Mouse (Mus musculus) testis, adult 2 months (tissue): Measurements from ENCODE around the gene Slc1a7. TPM values are rescaled to one million over a fixed set of nuclear protein-coding genes. Genes with fewer than 3 reads are reported as not detected.

Source experiments
- H3K27ac ChIP-seq: fragments of 200-500 bp; 2 replicates; pipeline ENCODE4 v1.5.1; 2012; ENCODE audit warnings: low read depth, low read length; ENCODE audit not compliant: control insufficient read depth, insufficient read depth
- H3K27me3 ChIP-seq: fragments of 200-500 bp; 2 replicates; pipeline ENCODE4 v1.6.1; 2012; ENCODE audit warnings: mild to moderate bottlenecking, low read length, moderate library complexity; ENCODE audit not compliant: control insufficient read depth, insufficient read depth
- H3K36me3 ChIP-seq: fragments of 200-500 bp; 2 replicates; pipeline ENCODE4 v1.6.1; 2012; ENCODE audit warnings: mild to moderate bottlenecking, low read length; ENCODE audit not compliant: control insufficient read depth, insufficient read depth
- H3K4me1 ChIP-seq: fragments of 200-500 bp; 2 replicates; pipeline ENCODE4 v1.6.1; 2012; ENCODE audit warnings: low read length; ENCODE audit not compliant: control insufficient read depth, insufficient read depth
- H3K4me3 ChIP-seq: fragments of 200-500 bp; 2 replicates; pipeline ENCODE4 v1.5.1; 2012; ENCODE audit warnings: low read depth, mild to moderate bottlenecking, low read length, moderate library complexity, mixed read lengths; ENCODE audit not compliant: control insufficient read depth
- CTCF ChIP-seq: fragments of 200-500 bp; IDR thresholded peaks from 2 replicates; pipeline ENCODE4 v1.5.1; 2012; ENCODE audit warnings: low read depth, mild to moderate bottlenecking, inconsistent platforms, low read length, moderate library complexity; ENCODE audit not compliant: control insufficient read depth, insufficient read depth, insufficient replicate concordance
- POLR2A ChIP-seq: fragments of 200-500 bp; IDR thresholded peaks from 2 replicates; pipeline ENCODE4 v1.6.1; 2012; ENCODE audit warnings: low read depth, mild to moderate bottlenecking, inconsistent platforms, low read length, moderate library complexity; ENCODE audit not compliant: control insufficient read depth
- polyA plus RNA-seq: library from polyadenylated mRNA; depleted of rRNA; stranded (reverse); fragments of >200 nt; gene quantifications from 2 replicates; pipeline ENCODE4 v1.2.3, GENCODE M21; 2012

Gene Slc1a7
- polyA plus RNA-seq, 1 experiment, result 2.2 TPM

DNA sequence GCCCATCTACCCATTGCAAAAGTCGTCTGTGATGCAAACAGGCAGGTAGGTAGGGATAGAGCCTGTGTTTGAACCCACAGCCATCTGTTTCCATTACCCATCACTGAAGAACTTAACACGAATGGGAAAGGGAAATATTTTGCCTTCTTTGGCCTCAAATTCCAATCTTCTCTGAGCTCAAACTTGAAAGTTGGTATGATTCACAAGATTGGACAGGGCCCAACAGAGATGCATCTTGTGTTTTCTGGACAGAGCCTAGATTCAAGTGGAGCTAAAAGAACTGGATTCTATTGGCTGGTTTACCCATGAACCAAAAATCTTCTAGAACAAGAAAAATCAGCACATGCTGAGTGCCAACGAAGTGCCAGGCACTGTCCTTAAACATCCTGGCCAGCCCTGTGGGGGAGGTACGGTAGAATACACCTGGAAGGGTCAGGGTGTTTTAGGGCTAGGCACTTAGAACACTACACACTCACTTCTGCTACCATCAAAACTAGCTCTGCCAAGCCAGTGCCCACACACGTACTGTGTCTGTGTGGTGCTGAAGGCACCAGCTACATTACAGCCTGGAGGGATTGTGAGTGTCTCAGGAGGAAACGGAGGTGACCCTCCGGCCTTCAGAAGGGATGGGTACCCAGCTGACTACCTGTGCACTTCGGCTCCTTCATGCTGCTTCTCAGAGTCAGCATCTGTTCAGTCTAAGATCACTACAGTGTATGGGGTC is 65.1 kb downstream of the Slc1a7 start:
- H3K27me3 ChIP-seq, result no peaks in the 10 kb centered on the region; the same call in 1 of the 2 replicates
- peaks cover 9% of the 10 kb centered on the region for H3K4me1 ChIP-seq
- no peak overlapping the region for H3K27ac ChIP-seq
- no peak overlapping the region for H3K4me3 ChIP-seq
- TF ChIP-seq POLR2A (no peak), CTCF (no peak)
- H3K36me3 ChIP-seq, result no peaks in the 10 kb centered on the region

DNA sequence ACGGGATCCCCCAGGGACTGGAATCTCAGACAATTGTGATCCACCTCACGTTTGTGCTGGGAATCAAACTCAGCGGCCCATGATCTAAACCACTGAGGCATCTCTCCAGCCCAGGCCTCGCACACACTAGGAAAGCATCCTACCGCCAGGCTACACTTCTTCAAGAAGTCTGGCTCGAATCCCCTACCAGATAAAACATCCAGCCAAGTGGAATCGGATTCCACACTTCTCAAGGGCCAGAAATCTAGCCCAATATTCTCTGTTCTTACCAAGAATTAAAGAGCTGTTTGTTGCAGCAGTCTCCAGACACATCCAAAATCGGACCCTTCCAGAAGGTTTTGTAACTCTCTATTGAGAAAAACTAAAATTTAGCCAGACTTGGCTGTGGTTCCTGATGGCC is 68.9 kb downstream of the Slc1a7 start:
- no peak for TF ChIP-seq POLR2A
- TF ChIP-seq CTCF, result no peak
- Histone ChIP-seq H3K4me1 (no peaks in the 10 kb centered on the region), H3K27ac (no peak overlapping the region), H3K4me3 (no peak overlapping the region), H3K27me3 (no peaks in the 10 kb centered on the region), H3K36me3 (no peaks in the 10 kb centered on the region)

DNA sequence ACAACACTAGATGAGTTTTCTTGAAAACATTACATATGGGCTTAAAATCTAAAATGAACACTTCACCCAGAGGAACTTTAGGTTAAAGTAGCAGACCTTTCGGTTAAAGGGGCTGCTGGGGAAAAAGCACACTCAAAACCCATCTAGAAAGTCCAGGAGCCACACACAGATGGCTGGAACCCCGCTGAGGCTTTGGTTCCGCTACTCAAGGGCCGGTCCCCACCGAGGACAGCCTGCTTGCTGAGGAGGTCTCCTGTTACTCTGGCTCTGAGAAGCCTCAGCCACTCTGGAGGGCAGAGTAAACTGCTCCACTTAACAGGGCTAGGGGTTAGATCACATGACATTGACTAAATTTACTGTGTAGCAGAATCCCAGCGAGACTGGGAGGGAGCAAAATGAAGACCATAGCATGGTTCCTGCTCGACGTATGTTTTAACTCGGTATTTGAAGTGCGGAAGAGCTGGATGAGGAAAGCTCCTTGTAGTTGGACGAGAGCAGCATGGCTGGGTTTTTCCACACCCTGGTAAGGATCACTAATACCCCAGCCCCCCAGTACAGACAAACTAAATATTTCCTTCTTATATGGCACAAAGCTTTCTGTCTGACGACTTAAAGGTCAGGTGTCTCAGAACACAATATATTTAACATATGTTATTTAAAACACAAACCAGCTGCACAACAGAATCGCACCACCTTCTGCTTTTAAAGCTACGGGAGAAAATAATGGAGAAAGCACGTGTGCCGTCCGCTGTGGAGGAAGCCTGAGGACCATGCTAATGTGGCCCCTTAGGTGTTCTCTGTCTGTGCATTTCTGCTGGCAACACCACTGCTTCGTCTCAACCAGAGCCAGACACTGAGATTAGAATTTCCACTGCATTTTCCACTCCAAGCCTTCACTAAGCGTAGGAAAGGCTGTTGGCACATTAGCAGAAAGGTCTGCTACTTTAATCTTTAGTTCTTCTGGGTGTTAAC is 77.3 kb downstream of the Slc1a7 start:
- H3K27me3 ChIP-seq, result no peaks in the 10 kb centered on the region
- no peaks in the 10 kb centered on the region for H3K36me3 ChIP-seq
- no peak overlapping the region for H3K4me3 ChIP-seq
- TF ChIP-seq POLR2A, result no peak
- H3K27ac ChIP-seq, result no peak overlapping the region
- no peaks in the 10 kb centered on the region for H3K4me1 ChIP-seq

DNA sequence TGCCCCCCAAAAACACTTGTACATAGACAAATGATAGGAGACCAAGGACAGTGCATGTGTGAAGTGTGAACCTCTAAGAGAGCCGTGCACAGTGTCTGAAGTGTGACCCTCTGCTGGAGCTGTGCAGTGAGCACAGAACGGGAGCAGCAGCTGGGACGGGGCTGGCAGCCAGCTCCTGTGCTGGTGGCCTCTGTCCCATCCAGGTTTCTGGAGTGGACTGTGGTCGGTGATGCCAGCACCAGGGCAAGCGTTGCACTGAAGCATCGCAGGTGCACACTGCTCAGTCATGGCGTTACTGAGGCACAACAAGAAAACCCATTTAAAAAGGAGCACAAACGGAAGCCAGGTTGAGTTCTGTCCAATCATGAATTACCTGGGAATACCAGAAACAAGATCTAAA is 78.0 kb downstream of the Slc1a7 start:
- no peak for TF ChIP-seq POLR2A
- TF ChIP-seq CTCF, result no peak
- H3K36me3 ChIP-seq, result no peaks in the 10 kb centered on the region

DNA sequence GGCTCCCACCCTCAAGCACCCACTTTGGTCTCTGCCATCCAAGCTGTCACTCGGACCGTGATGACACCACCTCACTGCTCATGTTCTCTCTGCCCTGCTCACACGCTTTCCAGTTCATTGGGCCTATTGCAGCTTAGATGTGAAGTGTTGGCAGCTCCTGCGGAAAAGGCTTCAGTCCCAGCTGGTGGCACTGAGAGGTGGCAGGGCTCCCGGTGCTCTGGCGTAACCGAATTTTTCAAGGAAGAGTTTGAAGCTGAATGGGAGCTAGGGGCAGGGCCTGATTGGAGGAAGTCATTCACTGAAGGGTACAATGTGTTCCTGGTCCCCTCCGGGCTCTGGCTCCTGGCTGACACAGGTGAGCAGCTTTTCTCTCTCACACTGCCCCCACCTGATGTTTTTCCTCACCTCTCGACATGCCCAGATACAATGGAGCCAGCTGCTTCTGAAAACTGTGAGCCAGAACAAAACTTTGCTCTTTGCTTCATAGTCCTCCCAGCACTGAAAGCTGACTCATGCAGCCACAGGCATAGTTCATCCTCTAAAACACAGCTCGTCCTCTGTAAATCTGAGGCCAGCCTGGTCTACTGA is 83.6 kb downstream of the Slc1a7 start:
- no peaks in the 10 kb centered on the region for H3K27me3 ChIP-seq
- H3K4me3 ChIP-seq, result peak overlapping the region; percentile 15; the same call in 1 of the 2 replicates
- TF ChIP-seq POLR2A (no peak), CTCF (no peak)
- H3K4me1 ChIP-seq, result no peaks in the 10 kb centered on the region
- no peaks in the 10 kb centered on the region for H3K36me3 ChIP-seq
- no peak overlapping the region for H3K27ac ChIP-seq

More for the DNA sequence above, 78.0 kb downstream of the Slc1a7 start:
- Histone ChIP-seq H3K27ac (no peak overlapping the region), H3K27me3 (no peaks in the 10 kb centered on the region), H3K4me1 (no peaks in the 10 kb centered on the region), H3K4me3 (no peak overlapping the region)

DNA sequence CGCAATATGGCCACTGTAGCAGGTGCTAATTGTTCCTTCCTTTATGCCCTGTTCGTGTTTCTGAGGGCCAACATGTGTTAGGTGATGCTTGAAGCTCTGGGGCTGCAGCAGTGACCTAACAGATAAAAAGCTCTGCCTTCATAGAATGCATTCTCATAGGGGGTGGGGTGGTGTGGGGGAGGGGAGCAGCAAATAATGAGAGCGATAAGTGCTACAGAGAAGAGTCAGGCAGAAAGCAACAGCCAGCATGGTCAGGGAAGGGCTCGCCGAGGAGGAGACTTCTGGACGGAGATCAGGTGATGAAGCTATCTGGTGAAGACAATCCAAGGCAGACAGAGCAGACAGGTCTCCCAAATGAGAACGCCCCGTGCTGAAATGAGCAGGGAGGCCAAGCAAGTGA is 84.5 kb downstream of the Slc1a7 start:
- no peaks in the 10 kb centered on the region for H3K36me3 ChIP-seq
- H3K27ac ChIP-seq, result no peak overlapping the region
- no peaks in the 10 kb centered on the region for H3K4me1 ChIP-seq
- TF ChIP-seq CTCF, result no peak
- no peak for TF ChIP-seq POLR2A
- no peak overlapping the region for H3K4me3 ChIP-seq
- H3K27me3 ChIP-seq, result no peaks in the 10 kb centered on the region

DNA sequence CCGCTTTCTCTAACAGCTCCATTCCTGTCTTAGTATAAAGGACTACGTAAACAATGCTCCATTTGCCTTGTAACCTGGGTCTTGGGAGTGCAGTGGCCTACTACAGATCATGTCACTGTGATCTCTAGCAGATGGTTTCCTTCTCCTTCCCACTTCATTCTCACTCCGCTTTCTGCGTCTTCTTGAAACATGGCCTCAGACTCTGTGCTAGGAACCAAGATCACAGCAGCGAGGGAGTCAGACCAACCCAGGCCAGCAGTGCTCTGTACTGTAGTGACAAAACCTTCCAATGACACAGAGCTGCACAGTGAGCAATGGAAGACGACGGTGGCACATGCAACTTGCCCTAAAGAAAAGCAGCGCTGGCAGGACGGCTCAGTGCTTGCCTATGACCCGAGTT is 87.7 kb downstream of the Slc1a7 start:
- TF ChIP-seq CTCF (no peak), POLR2A (no peak)
- no peaks in the 10 kb centered on the region for H3K4me1 ChIP-seq
- no peaks in the 10 kb centered on the region for H3K27me3 ChIP-seq
- no peak overlapping the region for H3K27ac ChIP-seq
- no peak overlapping the region for H3K4me3 ChIP-seq
- H3K36me3 ChIP-seq, result no peaks in the 10 kb centered on the region
